Mouse (Mus musculus) megakaryocyte, adult 5-6 weeks (primary cell): ENCODE measurements at regions not wholly inside any gene's neighbourhood (a gene's known extent, or its start where the extent isn't known, plus 50 kb on each side); places are given as distances from the start of the nearest gene placed in this dataset.
A peak's percentile ranks its signal among the peaks of the same experiment; 100 is the strongest.

Experiments used
- ATAC-seq: 2 replicates; pipeline ENCODE4 v1.8.0; 2016; ENCODE audit warnings: mild to moderate bottlenecking, inconsistent platforms; ENCODE audit not compliant: poor library complexity, severe bottlenecking

- 0 out of 2 replicates have a peak, but pooled peaks have one; percentile 10 for ATAC-seq
Measured at GRCm38 (mm10) chr2:137977767-137978166, 278.6 kb upstream of the Btbd3 start.

DNA sequence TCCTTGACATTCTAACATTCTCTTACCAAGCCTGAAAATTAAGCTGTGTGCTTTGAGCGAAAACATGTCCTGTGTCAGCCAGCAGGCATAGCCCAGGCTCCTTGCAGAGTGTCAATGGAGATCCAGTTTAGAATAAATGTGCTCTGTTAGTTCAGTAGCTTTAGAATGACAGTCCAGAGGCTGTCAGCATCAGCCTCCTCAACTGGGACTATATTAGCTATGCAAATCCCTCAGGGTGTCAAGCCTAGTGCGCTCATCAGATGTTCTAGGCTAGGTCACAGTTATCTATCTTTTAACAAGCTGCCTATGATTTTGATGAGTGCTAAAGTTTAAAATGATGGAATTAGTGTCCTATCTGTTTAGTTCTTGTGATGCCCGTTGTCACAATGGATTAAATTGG lies 281.7 kb upstream of the Btbd3 start:
- no peak for ATAC-seq

DNA sequence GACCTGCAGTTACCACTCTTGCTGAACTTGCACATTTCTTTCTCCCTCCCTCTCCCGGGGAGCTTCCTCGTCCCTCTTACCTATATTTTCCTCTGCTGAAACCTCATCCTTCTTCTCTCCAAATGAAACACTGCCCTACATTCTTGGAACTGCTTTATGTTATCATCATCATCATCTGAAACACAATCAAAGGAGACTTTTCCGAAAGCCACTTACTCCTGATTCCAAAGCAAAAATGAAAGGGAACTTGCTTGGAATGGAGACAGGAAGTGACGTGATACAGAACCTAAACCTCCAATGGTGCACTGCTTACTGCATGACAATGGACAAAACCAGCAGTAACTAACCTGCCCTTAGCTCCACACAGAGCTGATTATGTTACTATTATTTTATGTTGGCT lies 287.2 kb upstream of the Btbd3 start:
- ATAC-seq: no peak

GRCm38 (mm10) chr2:137966460-137967076 lies 289.8 kb upstream of the Btbd3 start:
- no peak for ATAC-seq

DNA sequence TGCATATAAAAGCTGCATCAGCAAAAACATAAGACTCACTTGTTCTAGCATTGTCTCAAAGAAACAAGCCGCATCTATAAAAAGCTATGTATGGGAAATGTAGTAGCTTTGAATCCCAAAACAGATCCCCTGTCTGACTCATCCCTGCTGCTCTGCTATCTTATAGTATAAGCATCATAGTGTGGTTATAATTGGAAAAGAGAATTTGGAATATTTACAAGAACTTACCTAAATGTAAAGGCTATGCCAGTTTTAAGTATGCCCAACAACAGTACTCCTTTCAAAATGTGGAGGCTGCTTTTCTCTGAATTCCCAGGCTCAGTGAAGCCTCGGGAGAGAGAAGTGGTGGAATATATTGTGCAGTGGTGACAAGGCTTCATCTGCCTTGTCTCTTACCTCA lies 301.5 kb upstream of the Btbd3 start:
- ATAC-seq: no peak

GRCm38 (mm10) chr2:137953144-137953543 lies 303.2 kb upstream of the Btbd3 start:
- ATAC-seq: no peak

- ATAC-seq: no peak
Measured at GRCm38 (mm10) chr2:137951942-137952341, 304.4 kb upstream of the Btbd3 start.

DNA sequence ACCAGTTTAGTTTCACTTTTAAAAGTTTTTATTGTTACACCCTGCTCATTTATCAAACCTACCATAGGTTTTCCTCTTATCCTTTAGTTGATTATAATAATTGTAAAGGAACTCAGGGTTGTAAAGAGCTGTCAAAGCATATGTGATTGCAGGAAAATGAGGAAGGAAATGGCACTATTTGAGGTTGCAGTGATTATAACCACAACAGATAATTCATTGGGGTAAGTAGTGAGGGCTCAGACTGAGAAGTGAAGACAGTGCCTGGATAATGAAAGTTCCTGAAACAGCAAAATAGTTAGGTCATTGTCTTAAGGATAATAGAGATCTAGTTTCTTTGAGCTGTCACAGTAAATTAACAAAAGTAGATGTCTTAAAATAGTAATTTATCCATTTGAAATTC lies 305.4 kb upstream of the Btbd3 start:
- ATAC-seq: no peak

- ATAC-seq: peak; percentile 70
Measured at GRCm38 (mm10) chr2:137942753-137943152, 313.6 kb upstream of the Btbd3 start.

- ATAC-seq: no peak
Measured at GRCm38 (mm10) chr2:137939591-137939990, 316.8 kb upstream of the Btbd3 start.

- ATAC-seq: no peak
Measured at GRCm38 (mm10) chr2:137938831-137939480, 317.4 kb upstream of the Btbd3 start.

GRCm38 (mm10) chr2:137936613-137937012 lies 319.8 kb upstream of the Btbd3 start:
- no peak for ATAC-seq

DNA sequence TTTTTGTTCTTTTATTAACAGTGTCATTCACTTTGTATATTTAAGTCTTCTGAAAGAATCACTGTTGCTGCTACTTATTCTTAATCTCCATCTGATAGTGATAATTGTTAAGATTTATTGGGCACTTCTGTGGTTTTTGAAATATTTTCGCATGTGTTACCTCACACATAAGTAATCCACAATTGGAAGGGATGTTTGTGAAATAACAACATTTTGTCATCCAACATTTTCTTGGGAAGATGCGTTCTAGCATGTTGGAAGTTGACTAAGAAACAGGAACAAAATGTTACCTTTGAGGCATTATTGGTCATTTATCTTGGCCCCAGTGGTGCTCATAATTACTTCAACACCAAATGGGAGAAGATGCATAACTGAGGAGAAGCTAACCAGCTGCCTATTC lies 323.4 kb upstream of the Btbd3 start:
- no peak for ATAC-seq

DNA sequence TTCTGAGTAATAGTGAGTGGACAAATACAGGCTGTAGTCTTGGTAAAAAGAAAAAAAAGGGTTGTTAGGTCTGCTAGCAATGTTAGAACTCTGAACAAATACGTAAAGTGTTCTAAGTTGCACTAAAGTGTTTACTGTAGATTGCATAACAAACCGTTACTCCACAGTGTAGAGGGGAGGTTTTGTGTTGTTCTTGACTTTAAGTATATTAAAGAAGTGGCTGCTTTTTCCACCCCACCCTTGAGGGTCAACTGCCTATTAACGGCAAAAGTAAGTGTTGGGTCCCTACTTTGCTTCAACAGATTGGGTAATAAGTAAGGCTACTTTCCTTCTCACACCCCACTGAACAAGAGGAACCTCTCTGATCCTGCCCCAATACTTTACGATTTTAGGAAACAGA lies 323.9 kb upstream of the Btbd3 start:
- ATAC-seq: no peak

DNA sequence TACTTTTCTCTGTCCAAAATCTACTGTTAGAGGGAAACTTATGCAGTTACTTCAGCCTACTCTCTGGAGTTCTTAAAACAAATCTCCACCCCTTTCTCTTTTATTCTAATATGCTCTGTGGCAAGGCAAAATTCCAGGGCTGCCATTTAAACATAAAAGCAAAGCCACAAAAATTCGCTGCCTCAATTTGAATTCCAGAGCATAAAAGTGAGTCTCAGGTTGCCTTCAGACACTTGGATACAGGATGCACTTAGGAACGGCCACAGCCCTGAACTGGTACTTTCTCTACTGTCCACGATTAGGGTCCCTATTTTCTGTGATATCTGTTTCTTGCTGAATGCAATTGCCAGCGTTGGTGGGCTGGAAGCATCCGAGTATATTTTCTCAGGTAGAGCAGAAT lies 330.9 kb upstream of the Btbd3 start:
- no peak for ATAC-seq

DNA sequence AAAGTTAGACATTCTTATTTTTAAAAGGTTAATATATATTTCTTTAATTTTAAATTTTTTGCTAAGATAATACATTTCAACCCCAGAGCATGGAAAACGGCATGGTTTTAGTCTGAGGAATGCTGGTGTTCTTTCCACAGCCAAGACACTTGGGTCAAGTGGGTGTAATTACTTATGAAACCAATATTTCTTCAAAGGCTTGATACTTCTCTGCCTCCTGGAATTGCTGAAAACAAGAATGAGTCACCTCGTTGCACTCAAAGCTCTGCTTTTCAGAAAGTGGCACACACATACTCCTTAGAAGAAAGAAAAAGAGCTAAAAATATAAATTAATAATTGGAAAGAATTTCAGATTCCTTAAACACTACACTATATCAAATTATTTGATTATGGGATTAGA lies 331.8 kb upstream of the Btbd3 start:
- no peak for ATAC-seq

- no peak for ATAC-seq
Measured at GRCm38 (mm10) chr2:137898425-137898824, 357.9 kb upstream of the Btbd3 start.

DNA sequence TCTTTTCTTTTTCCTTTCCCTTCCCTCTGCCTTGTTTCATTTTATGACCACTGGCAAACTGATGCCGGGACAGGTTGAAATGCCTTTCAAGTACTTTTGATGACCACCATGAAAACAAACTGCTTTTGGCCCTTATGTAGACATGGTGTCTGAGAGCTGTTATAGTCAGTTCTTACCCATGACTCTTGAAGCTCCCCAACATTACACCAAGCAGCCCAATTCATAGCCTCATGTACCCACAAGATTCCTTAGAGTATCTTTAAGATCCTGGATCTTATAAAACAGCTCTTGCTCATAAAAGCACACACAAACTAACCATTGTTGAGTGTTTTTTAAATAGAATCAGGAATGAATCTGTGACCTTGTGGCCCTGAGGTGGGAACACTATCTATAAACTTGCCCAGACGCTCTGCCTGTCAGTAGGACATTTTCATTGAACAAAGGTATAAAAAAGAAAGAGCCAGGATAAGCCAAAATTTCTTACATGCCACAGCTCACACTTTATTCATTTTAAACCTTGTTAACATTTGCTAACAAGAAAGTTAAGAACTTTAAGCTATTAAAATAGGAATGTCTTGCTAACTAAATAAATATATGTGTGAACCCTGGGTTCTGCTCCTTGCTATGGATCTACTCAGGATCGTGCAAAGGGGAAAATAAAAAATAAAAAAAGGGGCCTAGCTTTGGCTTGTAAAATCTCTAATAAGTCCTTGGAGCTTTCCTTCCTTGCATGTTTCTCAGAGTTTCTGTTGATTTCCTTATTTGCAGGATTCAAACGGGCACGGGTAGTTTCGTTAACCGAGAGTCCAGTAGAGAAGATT lies 375.9 kb upstream of the Btbd3 start:
- ATAC-seq: no peak

- ATAC-seq: no peak
Measured at GRCm38 (mm10) chr2:137869676-137870075, 386.7 kb upstream of the Btbd3 start.

- no peak for ATAC-seq
Measured at GRCm38 (mm10) chr2:137854494-137854893, 401.9 kb upstream of the Btbd3 start.

- ATAC-seq: no peak
Measured at GRCm38 (mm10) chr2:137853399-137854259, 402.7 kb upstream of the Btbd3 start.
